Mouse (Mus musculus): ENCODE measurements around the gene Homer1.

- no peak for TF ChIP-seq CTCF (IDR thresholded peaks at IDR 0.05; ENCODE audit: control insufficient read depth, insufficient read depth, insufficient read length)
- peak; percentile 51 for TF ChIP-seq MYOD1 (IDR thresholded peaks at IDR 0.05; ENCODE audit: control insufficient read depth, insufficient read length, low read depth)
These were observed 118.9 kb downstream of the Homer1 start for GRCm38 (mm10) chr13:93418292-93418691.
